Mouse (Mus musculus) kidney, adult 9 months (tissue): ENCODE data around the gene Ippk.

Experiments
- DNase-seq: peaks from one replicate; pipeline ENCODE4 v3.0.0; 2022

Ippk gene

GRCm38 (mm10) chr13:49420754-49421605 lies at the start of gene Ippk:
Ippk (plus strand) TSS chr13:49421249.
- DNase-seq: peak; percentile 99

- peak; percentile 88 for DNase-seq
These were observed 49.6 kb upstream of the Ippk start for GRCm38 (mm10) chr13:49371428-49371899.

- DNase-seq: no peak
These were observed 48.5 kb upstream of the Ippk start for GRCm38 (mm10) chr13:49372370-49373060.

- DNase-seq: no peak
These were observed 46.7 kb upstream of the Ippk start for GRCm38 (mm10) chr13:49374304-49374703.

- DNase-seq: peak; percentile 50
These were observed 46.3 kb upstream of the Ippk start for GRCm38 (mm10) chr13:49374730-49375129.

- DNase-seq: no peak
These were observed 43.4 kb upstream of the Ippk start for GRCm38 (mm10) chr13:49377608-49378007.

- no peak for DNase-seq
These were observed 41.7 kb upstream of the Ippk start for GRCm38 (mm10) chr13:49379301-49379700.

GRCm38 (mm10) chr13:49381230-49381629 lies 39.8 kb upstream of the Ippk start:
- DNase-seq: peak; percentile 87

GRCm38 (mm10) chr13:49382997-49383396 lies 38.1 kb upstream of the Ippk start:
- DNase-seq: no peak

GRCm38 (mm10) chr13:49384751-49385463 lies 36.1 kb upstream of the Ippk start:
- no peak for DNase-seq

GRCm38 (mm10) chr13:49391374-49391773 lies 29.7 kb upstream of the Ippk start:
- DNase-seq: no peak

- no peak for DNase-seq
These were observed 27.5 kb upstream of the Ippk start for GRCm38 (mm10) chr13:49393579-49393978.

GRCm38 (mm10) chr13:49394886-49395447 lies 26.1 kb upstream of the Ippk start:
- DNase-seq: no peak

- DNase-seq: no peak
These were observed 24.3 kb upstream of the Ippk start for GRCm38 (mm10) chr13:49396798-49397197.

GRCm38 (mm10) chr13:49398191-49398590 lies 22.9 kb upstream of the Ippk start:
- no peak for DNase-seq

- DNase-seq: no peak
These were observed 20.9 kb upstream of the Ippk start for GRCm38 (mm10) chr13:49400139-49400538.

GRCm38 (mm10) chr13:49402628-49403027 lies 18.4 kb upstream of the Ippk start:
- no peak for DNase-seq

GRCm38 (mm10) chr13:49407795-49408194 lies 13.3 kb upstream of the Ippk start:
- no peak for DNase-seq

GRCm38 (mm10) chr13:49421606-49421917 lies 513 bp downstream of the Ippk start:
- no peak for DNase-seq

GRCm38 (mm10) chr13:49421959-49422358 lies 910 bp downstream of the Ippk start:
- no peak for DNase-seq

- DNase-seq: no peak
These were observed 5.7 kb downstream of the Ippk start for GRCm38 (mm10) chr13:49426736-49427135.

- DNase-seq: no peak
These were observed 7.1 kb downstream of the Ippk start for GRCm38 (mm10) chr13:49428042-49428675.

GRCm38 (mm10) chr13:49430529-49430928 lies 9.5 kb downstream of the Ippk start:
- DNase-seq: peak; percentile 42
